Mouse (Mus musculus) brain, embryonic 14.5 days (tissue): Measurements from ENCODE around the gene Xrra1.

Experiments
- CTCF ChIP-seq: fragments of 200-500 bp; IDR thresholded peaks from 2 replicates; pipeline ENCODE4 v1.5.1; 2012; ENCODE audit warnings: inconsistent platforms, mild to moderate bottlenecking, moderate library complexity, borderline replicate concordance; ENCODE audit not compliant: insufficient read depth, insufficient read length; ENCODE audit errors: extremely low read depth
- POLR2A ChIP-seq: fragments of 200-500 bp; IDR thresholded peaks from 2 replicates; pipeline ENCODE4 v1.6.1; 2012; ENCODE audit warnings: mild to moderate bottlenecking, inconsistent platforms, borderline replicate concordance; ENCODE audit not compliant: poor library complexity, insufficient read depth, insufficient read length, severe bottlenecking; ENCODE audit errors: extremely low read depth

- TF ChIP-seq POLR2A (no peak), CTCF (no peak)
These were observed 94.7 kb downstream of the Xrra1 start for GRCm38 (mm10) chr7:99953442-99954098.
